Mouse (Mus musculus) cortical plate, adult 2 months (tissue): ENCODE results near the gene 6030445D17Rik. TPM values are rescaled to one million over a fixed set of nuclear protein-coding genes. Genes with fewer than 3 reads are reported as not detected.

ENCODE experiments used
- H3K27ac ChIP-seq: fragments of 200-500 bp; 2 replicates; pipeline ENCODE4 v1.5.1; 2012; ENCODE audit warnings: low read length, control low read depth, inconsistent platforms; ENCODE audit not compliant: insufficient read depth
- H3K4me1 ChIP-seq: fragments of 200-500 bp; 2 replicates; pipeline ENCODE4 v1.6.1; 2011; ENCODE audit warnings: low read length; ENCODE audit not compliant: control insufficient read depth, insufficient read depth
- H3K4me3 ChIP-seq: fragments of 200-500 bp; 2 replicates; pipeline ENCODE4 v1.5.1; 2011; ENCODE audit warnings: mild to moderate bottlenecking, low read length, control low read depth; ENCODE audit not compliant: insufficient read depth
- CTCF ChIP-seq: fragments of 200-500 bp; IDR thresholded peaks from 2 replicates; pipeline ENCODE4 v1.5.1; 2011; ENCODE audit warnings: mild to moderate bottlenecking, control low read depth, low read length; ENCODE audit not compliant: insufficient read depth; ENCODE audit errors: extremely low read depth
- POLR2A ChIP-seq: fragments of 200-500 bp; IDR thresholded peaks from 2 replicates; pipeline ENCODE4 v1.6.1; 2011; ENCODE audit warnings: mild to moderate bottlenecking, low read length, control low read depth; ENCODE audit not compliant: insufficient read depth; ENCODE audit errors: extremely low read depth
- polyA plus RNA-seq: library from polyadenylated mRNA; depleted of rRNA; stranded (reverse); fragments of >200 nt; gene quantifications from 2 replicates; pipeline ENCODE4 v1.2.3, GENCODE M21; 2012

Gene 6030445D17Rik
- polyA plus RNA-seq, 1 experiment, result 0.35 TPM

GRCm38 (mm10) chr4:136469371-136469903 is 7.4 kb downstream of the 6030445D17Rik start, which contains the start of gene Luzp1:
Gene Luzp1, plus strand, starts transcription at chr4:136469761.
- peak; percentile 77; the same call in 1 of the 2 replicates for TF ChIP-seq POLR2A
- no peak for TF ChIP-seq CTCF
- H3K4me1 ChIP-seq, result peaks cover 6% of the 10 kb centered on the region; the same call in 1 of the 2 replicates
- H3K27ac ChIP-seq, result peak within 1 kb of the TSS; percentile 72
- H3K4me3 ChIP-seq, result peak within 1 kb of the TSS; percentile 64

GRCm38 (mm10) chr4:136469941-136470346 is 7.9 kb downstream of the 6030445D17Rik start:
- no peak for TF ChIP-seq CTCF
- no peak for TF ChIP-seq POLR2A
- peak overlapping the region; percentile 64 for H3K4me3 ChIP-seq
- peak overlapping the region; percentile 72 for H3K27ac ChIP-seq
- H3K4me1 ChIP-seq, result peaks cover 6% of the 10 kb centered on the region; the same call in 1 of the 2 replicates

- Histone ChIP-seq H3K4me3 (peak overlapping the region; percentile 64), H3K4me1 (peaks cover 6% of the 10 kb centered on the region; the same call in 1 of the 2 replicates), H3K27ac (peak overlapping the region; percentile 72)
- no peak for TF ChIP-seq CTCF
- TF ChIP-seq POLR2A, result 0 out of 2 replicates have a peak, but pooled peaks have one; percentile 19
Observed at GRCm38 (mm10) chr4:136470347-136471071, 8.5 kb downstream of the 6030445D17Rik start.

GRCm38 (mm10) chr4:136476692-136477091 is 14.6 kb downstream of the 6030445D17Rik start:
- H3K4me3 ChIP-seq, result no peak overlapping the region
- no peaks in the 10 kb centered on the region for H3K4me1 ChIP-seq
- TF ChIP-seq POLR2A (no peak), CTCF (no peak)
- H3K27ac ChIP-seq, result no peak overlapping the region

- Histone ChIP-seq H3K4me3 (no peak overlapping the region), H3K27ac (no peak overlapping the region), H3K4me1 (no peaks in the 10 kb centered on the region)
- TF ChIP-seq POLR2A, result no peak
Observed at GRCm38 (mm10) chr4:136486549-136486948, 24.5 kb downstream of the 6030445D17Rik start.

GRCm38 (mm10) chr4:136495993-136496392 is 33.9 kb downstream of the 6030445D17Rik start:
- Histone ChIP-seq H3K4me1 (peaks cover 1% of the 10 kb centered on the region), H3K4me3 (no peak overlapping the region), H3K27ac (no peak overlapping the region)
- no peak for TF ChIP-seq CTCF
- no peak for TF ChIP-seq POLR2A

- Histone ChIP-seq H3K27ac (no peak overlapping the region), H3K4me1 (no peaks in the 10 kb centered on the region; the same call in 1 of the 2 replicates), H3K4me3 (no peak overlapping the region)
- no peak for TF ChIP-seq POLR2A
- TF ChIP-seq CTCF, result no peak
Observed at GRCm38 (mm10) chr4:136505426-136506215, 43.6 kb downstream of the 6030445D17Rik start.

GRCm38 (mm10) chr4:136509857-136510256 is 47.8 kb downstream of the 6030445D17Rik start:
- no peaks in the 10 kb centered on the region; the same call in 1 of the 2 replicates for H3K4me1 ChIP-seq
- H3K4me3 ChIP-seq, result no peak overlapping the region
- no peak overlapping the region for H3K27ac ChIP-seq
- TF ChIP-seq POLR2A, result no peak
- TF ChIP-seq CTCF, result no peak

- no peak overlapping the region for H3K4me3 ChIP-seq
- peaks cover 1% of the 10 kb centered on the region; the same call in 1 of the 2 replicates for H3K4me1 ChIP-seq
- H3K27ac ChIP-seq, result no peak overlapping the region
- TF ChIP-seq CTCF (no peak), POLR2A (no peak)
Observed at GRCm38 (mm10) chr4:136511708-136512107, 49.7 kb downstream of the 6030445D17Rik start.
